Mouse (Mus musculus): ENCODE results near the gene Cyb5d1. TPM values are rescaled to one million over a fixed set of nuclear protein-coding genes. Genes with fewer than 3 reads are reported as not detected.

Gene Cyb5d1
- total and polyA plus RNA-seq, 3 experiments = 19.9 to 32.1 (median 27.9) TPM

- H3K9ac ChIP-seq (ENCODE audit: low read depth, low read length) = no peak overlapping the region
- no peak for DNase-seq
- intact Hi-C loops (cut with DNase I) = no loop called here
- no peak overlapping the region for H3K27ac ChIP-seq
- H3K36me3 ChIP-seq (ENCODE audit: control insufficient read depth, insufficient read depth, low read length) = no peaks in the 10 kb centered on the region
- no peak for TF ChIP-seq EP300 (IDR thresholded peaks at IDR 0.05; ENCODE audit: insufficient read depth, low read depth, low read length)
- no peak for TF ChIP-seq CTCF (IDR thresholded peaks at IDR 0.05)
- TF ChIP-seq POLR2A (IDR thresholded peaks at IDR 0.05; ENCODE audit: insufficient read depth, low read depth, low read length) = no peak
- H3K27me3 ChIP-seq (ENCODE audit: control insufficient read depth, insufficient read depth, low read length) = no peaks in the 10 kb centered on the region
- no peaks in the 10 kb centered on the region for H3K79me2 ChIP-seq (replicated peaks; ENCODE audit: control insufficient read depth, insufficient read depth, low read length)
- H3K4me1 ChIP-seq (ENCODE audit: control insufficient read depth, insufficient read depth, low read length) = no peaks in the 10 kb centered on the region
- H3K4me3 ChIP-seq = no peak overlapping the region
- 92% methylated on average over 12 of the region's 12 CpGs for WGBS
Observed at GRCm38 (mm10) chr11:69357690-69358089, 37.7 kb downstream of the Cyb5d1 start.

- no peaks in the 10 kb centered on the region for H3K79me2 ChIP-seq (replicated peaks; ENCODE audit: control insufficient read depth, insufficient read depth, low read length)
- no peak for DNase-seq
- no peak overlapping the region for H3K4me3 ChIP-seq
- no peaks in the 10 kb centered on the region for H3K4me1 ChIP-seq (ENCODE audit: control insufficient read depth, insufficient read depth, low read length)
- H3K9ac ChIP-seq (ENCODE audit: low read depth, low read length) = no peak overlapping the region
- H3K27me3 ChIP-seq (ENCODE audit: control insufficient read depth, insufficient read depth, low read length) = no peaks in the 10 kb centered on the region
- H3K36me3 ChIP-seq (ENCODE audit: control insufficient read depth, insufficient read depth, low read length) = no peaks in the 10 kb centered on the region
- intact Hi-C loops (cut with DNase I) = no loop called here
- TF ChIP-seq POLR2A (IDR thresholded peaks at IDR 0.05; ENCODE audit: insufficient read depth, low read depth, low read length) (no peak), EP300 (IDR thresholded peaks at IDR 0.05; ENCODE audit: insufficient read depth, low read depth, low read length) (no peak), CTCF (IDR thresholded peaks at IDR 0.05) (no peak)
- WGBS = 91% methylated on average over 5 of the region's 5 CpGs
- no peak overlapping the region for H3K27ac ChIP-seq
Observed at GRCm38 (mm10) chr11:69356544-69356943, 38.9 kb downstream of the Cyb5d1 start.

GRCm38 (mm10) chr11:69346441-69346840, 49.0 kb downstream of the Cyb5d1 start:
- Histone ChIP-seq H3K4me3 (no peak overlapping the region), H3K27ac (no peak overlapping the region), H3K27me3 (ENCODE audit: control insufficient read depth, insufficient read depth, low read length) (no peaks in the 10 kb centered on the region), H3K4me1 (ENCODE audit: control insufficient read depth, insufficient read depth, low read length) (no peaks in the 10 kb centered on the region), H3K36me3 (ENCODE audit: control insufficient read depth, insufficient read depth, low read length) (no peaks in the 10 kb centered on the region), H3K9ac (ENCODE audit: low read depth, low read length) (no peak overlapping the region), H3K79me2 (replicated peaks; ENCODE audit: control insufficient read depth, insufficient read depth, low read length) (no peaks in the 10 kb centered on the region)
- DNase-seq = no peak
- TF ChIP-seq POLR2A (IDR thresholded peaks at IDR 0.05; ENCODE audit: insufficient read depth, low read depth, low read length) (no peak), CTCF (IDR thresholded peaks at IDR 0.05) (no peak), EP300 (IDR thresholded peaks at IDR 0.05; ENCODE audit: insufficient read depth, low read depth, low read length) (no peak)
- WGBS = 91% methylated on average over 24 of the region's 26 CpGs
- intact Hi-C loops (cut with DNase I) = no loop called here

Other genes with a start within 250 kb of the Cyb5d1 start
- gene Alox12b, start 238.6 kb downstream of the Cyb5d1 start, total RNA-seq (2021) = not detected
- gene Alox12b, start 238.6 kb downstream of the Cyb5d1 start, polyA plus RNA-seq (2012; rRNA removed) = 0.04 TPM in 1 of 2 replicates, not detected in the other
- gene Alox8, start 197.8 kb downstream of the Cyb5d1 start, total RNA-seq (2021) = 1 to 10 TPM in 1 of 2 experiments, under 1 TPM in 1; 0.84 to 1.6 TPM
- gene Alox8, start 197.8 kb downstream of the Cyb5d1 start, polyA plus RNA-seq (2012; rRNA removed) = 0.68 TPM in 1 of 2 replicates, not detected in the other
- 1 to 10 TPM; 1.6 to 1.8 TPM for gene Gucy2e, start 158.6 kb downstream of the Cyb5d1 start, total RNA-seq (2021)
- gene Gucy2e, start 158.6 kb downstream of the Cyb5d1 start, polyA plus RNA-seq (2012; rRNA removed) = 0.06 TPM in 2 replicates
- gene Cntrob, start 71.9 kb downstream of the Cyb5d1 start, total RNA-seq (2021) = 1 to 10 TPM; 2.3 to 2.5 TPM
- 3.0 and 4.0 TPM in 2 replicates for gene Cntrob, start 71.9 kb downstream of the Cyb5d1 start, polyA plus RNA-seq (2012; rRNA removed)
- 10 to 100 TPM; 45.5 to 48.0 TPM for gene Trappc1, start 71.7 kb downstream of the Cyb5d1 start, total RNA-seq (2021)
- gene Trappc1, start 71.7 kb downstream of the Cyb5d1 start, polyA plus RNA-seq (2012; rRNA removed) = 46.6 and 84.3 TPM in 2 replicates
- under 1 TPM; 0.11 to 0.23 TPM for gene Kcnab3, start 69.4 kb downstream of the Cyb5d1 start, total RNA-seq (2021)
- gene Kcnab3, start 69.4 kb downstream of the Cyb5d1 start, polyA plus RNA-seq (2012; rRNA removed) = 0.53 and 0.61 TPM in 2 replicates
- under 1 TPM; 0.31 to 0.36 TPM for gene Rnf227, start 55.2 kb downstream of the Cyb5d1 start, total RNA-seq (2021)
- 0.51 and 0.82 TPM in 2 replicates for gene Rnf227, start 55.2 kb downstream of the Cyb5d1 start, polyA plus RNA-seq (2012; rRNA removed)
- gene Chd3, start 26.2 kb downstream of the Cyb5d1 start, total RNA-seq (2021) = 10 to 100 TPM; 18.3 to 20.2 TPM
- 20.3 and 22.2 TPM in 2 replicates for gene Chd3, start 26.2 kb downstream of the Cyb5d1 start, polyA plus RNA-seq (2012; rRNA removed)
- gene Naa38, start 144 bp downstream of the Cyb5d1 start, total RNA-seq (2021) = 100 to 1,000 TPM; 102 to 113 TPM
- gene Naa38, start 144 bp downstream of the Cyb5d1 start, polyA plus RNA-seq (2012; rRNA removed) = 128 and 145 TPM in 2 replicates
- 10 to 100 TPM; 20.4 to 21.4 TPM for gene Tmem88, start 2.6 kb upstream of the Cyb5d1 start, total RNA-seq (2021)
- gene Tmem88, start 2.6 kb upstream of the Cyb5d1 start, polyA plus RNA-seq (2012; rRNA removed) = 61.4 and 66.4 TPM in 2 replicates
- 10 to 100 TPM; 19.7 to 27.8 TPM for gene Kdm6b, start 18.0 kb upstream of the Cyb5d1 start, total RNA-seq (2021)
- gene Kdm6b, start 18.0 kb upstream of the Cyb5d1 start, polyA plus RNA-seq (2012; rRNA removed) = 6.5 and 8.6 TPM in 2 replicates
- gene Dnah2, start 153.5 kb upstream of the Cyb5d1 start, total RNA-seq (2021) = under 1 TPM; 0.08 to 0.41 TPM
- gene Dnah2, start 153.5 kb upstream of the Cyb5d1 start, polyA plus RNA-seq (2012; rRNA removed) = 0.15 and 0.23 TPM in 2 replicates
- gene Efnb3, start 164.6 kb upstream of the Cyb5d1 start, total RNA-seq (2021) = 100 to 1,000 TPM in 1 of 2 experiments, 10 to 100 TPM in 1; 89.2 to 106 TPM
- gene Efnb3, start 164.6 kb upstream of the Cyb5d1 start, polyA plus RNA-seq (2012; rRNA removed) = 57.4 and 95.6 TPM in 2 replicates
- 1 to 10 TPM; 5.4 to 5.6 TPM for gene Wrap53, start 184.6 kb upstream of the Cyb5d1 start, total RNA-seq (2021)
- 10.1 and 10.5 TPM in 2 replicates for gene Wrap53, start 184.6 kb upstream of the Cyb5d1 start, polyA plus RNA-seq (2012; rRNA removed)
- gene Trp53, start 184.7 kb upstream of the Cyb5d1 start, total RNA-seq (2021) = 10 to 100 TPM; 13.6 to 15.3 TPM
- 35.0 and 41.6 TPM in 2 replicates for gene Trp53, start 184.7 kb upstream of the Cyb5d1 start, polyA plus RNA-seq (2012; rRNA removed)
- 10 to 100 TPM; 17.0 to 20.3 TPM for gene Atp1b2, start 210.3 kb upstream of the Cyb5d1 start, total RNA-seq (2021)
- 23.7 and 30.0 TPM in 2 replicates for gene Atp1b2, start 210.3 kb upstream of the Cyb5d1 start, polyA plus RNA-seq (2012; rRNA removed)
- not detected for gene Shbg, start 222.3 kb upstream of the Cyb5d1 start, total RNA-seq (2021)
- not detected in 2 replicates for gene Shbg, start 222.3 kb upstream of the Cyb5d1 start, polyA plus RNA-seq (2012; rRNA removed)
- 1 to 10 TPM; 1.8 to 1.9 TPM for gene Sat2, start 226.4 kb upstream of the Cyb5d1 start, total RNA-seq (2021)
- gene Sat2, start 226.4 kb upstream of the Cyb5d1 start, polyA plus RNA-seq (2012; rRNA removed) = 4.5 and 6.1 TPM in 2 replicates
- 100 to 1,000 TPM in 1 of 2 experiments, 10 to 100 TPM in 1; 86.0 to 103 TPM for gene Fxr2, start 237.4 kb upstream of the Cyb5d1 start, total RNA-seq (2021)
- 61.2 and 112 TPM in 2 replicates for gene Fxr2, start 237.4 kb upstream of the Cyb5d1 start, polyA plus RNA-seq (2012; rRNA removed)

Measured in heart, adult 2 months (tissue).